Mouse (Mus musculus) neural tube, embryonic 15.5 days (tissue): ENCODE measurements around the gene E2f6. TPM values are rescaled to one million over a fixed set of nuclear protein-coding genes. Genes with fewer than 3 reads are reported as not detected.
A peak's percentile ranks its signal among the peaks of the same experiment; 100 is the strongest.

Experiments used
- ATAC-seq: fragments of 200-750 bp; cut with Nextera tagmentation; 2 replicates; pipeline ENCODE4 v1.8.0; 2017; ENCODE audit warnings: mild to moderate bottlenecking, moderate TSS enrichment, moderate library complexity; ENCODE audit not compliant: low FRiP score
- H3K27ac ChIP-seq: fragments of 300-500 bp; sonication (generic); replicated peaks from 2 replicates; pipeline ENCODE4 v1.5.1; 2015; ENCODE audit warnings: mild to moderate bottlenecking, inconsistent platforms
- H3K27me3 ChIP-seq: fragments of 300-500 bp; sonication (generic); replicated peaks from 2 replicates; pipeline ENCODE4 v1.6.1; 2015; ENCODE audit warnings: inconsistent platforms
- H3K36me3 ChIP-seq: fragments of 300-500 bp; sonication (generic); 2 replicates; pipeline ENCODE4 v1.6.1; 2015; ENCODE audit warnings: inconsistent platforms
- H3K4me1 ChIP-seq: fragments of 300-500 bp; sonication (generic); 2 replicates; pipeline ENCODE4 v1.6.1; 2015; ENCODE audit warnings: inconsistent platforms
- H3K4me2 ChIP-seq: fragments of 300-500 bp; sonication (generic); 2 replicates; pipeline ENCODE4 v1.6.1; 2015; ENCODE audit warnings: inconsistent platforms, mild to moderate bottlenecking, moderate library complexity
- H3K4me3 ChIP-seq: fragments of 300-500 bp; sonication (generic); replicated peaks from 2 replicates; pipeline ENCODE4 v1.5.1; 2015; ENCODE audit warnings: mild to moderate bottlenecking, inconsistent platforms
- H3K9ac ChIP-seq: fragments of 300-500 bp; sonication (generic); replicated peaks from 2 replicates; pipeline ENCODE4 v1.6.1; 2015; ENCODE audit warnings: mild to moderate bottlenecking, inconsistent platforms
- H3K9me3 ChIP-seq: fragments of 300-500 bp; sonication (generic); replicated peaks from 2 replicates; pipeline ENCODE4 v1.6.1; 2016; ENCODE audit warnings: inconsistent platforms
- WGBS: fragments of 180-500 bp; shearing (Covaris S2); methylation state at CpG from one replicate; pipeline ENCODE4 v1.1.7; 2015; ENCODE audit warnings: mixed read lengths; 5-methylcytosine and 5-hydroxymethylcytosine counted together
- polyA plus RNA-seq: library from polyadenylated mRNA; unstranded; fragments of >200 nt; fragmentation: Nextera tagmentation; extraction: Ambion mirVana; gene quantifications from 2 replicates; pipeline ENCODE4 v1.2.1, GENCODE M21; 2015

E2f6 gene
- polyA plus RNA-seq, 1 experiment from 2014 or later: 26.3 TPM

DNA sequence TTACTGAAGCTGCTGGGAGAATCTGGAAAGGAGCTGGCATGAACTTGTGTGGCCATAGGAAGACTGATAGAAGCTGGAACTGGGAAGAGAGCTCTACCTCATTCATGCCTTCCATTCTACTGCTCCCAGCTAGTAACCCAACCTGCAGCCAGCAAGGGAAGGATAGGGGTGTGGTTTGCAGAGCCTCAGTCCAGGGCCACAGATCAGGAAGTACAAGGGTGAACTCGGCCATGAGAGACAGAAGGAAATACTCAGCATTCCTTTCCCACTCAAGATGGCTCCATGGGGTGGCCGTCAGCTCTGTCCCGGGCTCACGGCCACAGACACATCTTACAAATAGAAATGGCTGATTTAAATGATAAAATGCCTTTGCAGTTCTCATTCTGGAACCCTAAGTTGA is 20.3 kb downstream of the E2f6 start:
- Histone ChIP-seq H3K27ac (no peak overlapping the region), H3K4me1 (0 out of 2 replicates have a peak, but pooled peaks cover under 1% of the 10 kb centered on the region), H3K9me3 (no peaks in the 10 kb centered on the region), H3K36me3 (peaks cover 24% of the 10 kb centered on the region), H3K9ac (no peak overlapping the region), H3K4me3 (no peak overlapping the region), H3K27me3 (no peaks in the 10 kb centered on the region), H3K4me2 (no peak overlapping the region)
- 82% methylated on average over 4 of the region's 4 CpGs for WGBS
- no peak for ATAC-seq

- Histone ChIP-seq H3K4me3 (no peak overlapping the region), H3K27ac (no peak overlapping the region), H3K4me1 (0 out of 2 replicates have a peak, but pooled peaks cover 2% of the 10 kb centered on the region), H3K27me3 (no peaks in the 10 kb centered on the region), H3K4me2 (no peak overlapping the region), H3K9me3 (no peaks in the 10 kb centered on the region), H3K9ac (no peak overlapping the region), H3K36me3 (no peaks in the 10 kb centered on the region; the same call in 1 of the 2 replicates)
- WGBS: 72% methylated on average over 11 of the region's 11 CpGs
- peak; percentile 36; the same call in 1 of the 2 replicates for ATAC-seq
Observed at GRCm38 (mm10) chr12:16834701-16835100, 23.9 kb downstream of the E2f6 start.

DNA sequence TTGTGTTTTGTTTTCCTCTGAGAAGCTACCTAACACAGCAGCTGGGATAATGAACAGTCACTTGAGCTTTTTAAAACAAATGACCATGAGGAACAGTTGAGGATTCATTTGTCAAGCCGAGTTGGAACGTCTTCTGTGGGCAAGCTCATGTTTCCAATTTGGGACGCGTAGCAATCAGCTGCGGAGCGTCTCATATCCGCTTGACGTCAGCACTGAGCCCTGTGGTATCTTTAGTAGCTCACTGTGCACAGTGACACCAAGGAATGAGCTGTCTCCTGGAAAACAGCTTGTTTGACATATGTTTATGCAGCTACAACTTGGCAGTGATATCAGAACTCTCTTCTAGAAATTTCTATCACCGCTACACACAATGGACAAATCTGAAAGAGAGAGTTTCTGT is 25.4 kb downstream of the E2f6 start:
- Histone ChIP-seq H3K9me3 (no peaks in the 10 kb centered on the region), H3K36me3 (no peaks in the 10 kb centered on the region), H3K9ac (no peak overlapping the region), H3K4me3 (no peak overlapping the region), H3K27ac (no peak overlapping the region), H3K4me1 (0 out of 2 replicates have a peak, but pooled peaks cover 2% of the 10 kb centered on the region), H3K27me3 (no peaks in the 10 kb centered on the region), H3K4me2 (no peak overlapping the region)
- no peak for ATAC-seq
- WGBS: 64% methylated on average over 9 of the region's 9 CpGs

GRCm38 (mm10) chr12:16837766-16838165 is 27.0 kb downstream of the E2f6 start:
- no peaks in the 10 kb centered on the region for H3K9me3 ChIP-seq

GRCm38 (mm10) chr12:16840842-16841782 is 30.3 kb downstream of the E2f6 start:
- Histone ChIP-seq H3K9me3 (no peaks in the 10 kb centered on the region), H3K9ac (no peak overlapping the region), H3K4me3 (no peak overlapping the region), H3K4me2 (no peak overlapping the region), H3K4me1 (0 out of 2 replicates have a peak, but pooled peaks cover 2% of the 10 kb centered on the region), H3K27ac (no peak overlapping the region), H3K27me3 (no peaks in the 10 kb centered on the region), H3K36me3 (no peaks in the 10 kb centered on the region)
- no peak for ATAC-seq
- 79% methylated on average over 8 of the region's 8 CpGs for WGBS

More at GRCm38 (mm10) chr12:16837766-16838165, 27.0 kb downstream of the E2f6 start:
- H3K27ac ChIP-seq: no peak overlapping the region
- H3K36me3 ChIP-seq: no peaks in the 10 kb centered on the region
- H3K4me2 ChIP-seq: no peak overlapping the region
- no peak overlapping the region for H3K4me3 ChIP-seq
- no peak for ATAC-seq
- H3K4me1 ChIP-seq: 0 out of 2 replicates have a peak, but pooled peaks cover 2% of the 10 kb centered on the region
- H3K9ac ChIP-seq: no peak overlapping the region
- WGBS: 70% methylated on average over 4 of the region's 4 CpGs
- no peaks in the 10 kb centered on the region for H3K27me3 ChIP-seq

DNA sequence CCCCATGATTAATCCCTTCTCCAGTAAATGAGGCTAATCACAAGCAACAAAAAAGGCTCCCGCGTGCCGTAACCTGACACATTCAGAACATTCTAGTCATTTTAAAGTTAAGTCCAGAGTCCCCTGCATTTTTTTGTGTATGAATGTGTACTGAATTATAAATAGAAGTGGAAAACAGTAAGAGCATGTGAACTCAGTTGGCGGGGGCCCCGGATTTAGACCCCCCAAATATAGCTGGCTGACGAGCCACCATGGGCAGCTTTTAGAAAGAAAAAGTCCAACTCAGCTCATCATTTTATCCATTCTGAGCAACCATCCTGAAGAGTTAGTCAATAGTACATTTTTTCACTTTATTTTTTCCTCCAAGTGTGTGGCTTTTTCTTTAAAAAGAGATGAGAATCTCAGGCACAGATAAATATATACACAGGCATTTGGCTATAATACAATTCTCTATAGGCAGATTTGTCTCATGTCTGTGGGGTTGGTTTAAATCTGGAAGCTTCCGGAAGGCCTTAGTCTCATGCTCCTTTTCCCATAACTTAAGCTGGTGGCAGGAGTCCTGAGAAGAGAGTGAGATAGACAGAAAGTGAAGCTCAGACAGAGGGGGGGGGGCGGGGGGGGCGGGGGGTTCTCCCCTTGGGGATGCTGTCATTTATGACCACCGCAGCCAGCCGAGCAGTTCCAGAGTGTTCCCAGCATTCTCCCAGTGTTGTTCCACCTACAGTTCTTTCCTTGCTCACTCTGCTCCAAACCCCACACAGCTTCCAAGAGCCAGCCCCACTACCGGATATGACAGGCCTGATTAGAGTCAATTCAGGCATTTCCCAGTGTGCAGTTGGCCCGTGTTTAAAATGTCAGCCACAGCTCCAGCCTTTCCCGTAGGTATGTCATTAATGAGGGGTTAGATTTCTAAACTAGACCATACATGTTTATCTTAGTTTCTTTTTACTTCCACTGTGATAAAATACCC is 34.1 kb downstream of the E2f6 start:
- Histone ChIP-seq H3K9ac (no peak overlapping the region), H3K4me2 (no peak overlapping the region), H3K9me3 (no peaks in the 10 kb centered on the region), H3K4me1 (no peaks in the 10 kb centered on the region), H3K27me3 (no peaks in the 10 kb centered on the region), H3K4me3 (no peak overlapping the region), H3K27ac (no peak overlapping the region), H3K36me3 (no peaks in the 10 kb centered on the region)
- WGBS: 63% methylated on average over 14 of the region's 14 CpGs
- ATAC-seq: no peak

DNA sequence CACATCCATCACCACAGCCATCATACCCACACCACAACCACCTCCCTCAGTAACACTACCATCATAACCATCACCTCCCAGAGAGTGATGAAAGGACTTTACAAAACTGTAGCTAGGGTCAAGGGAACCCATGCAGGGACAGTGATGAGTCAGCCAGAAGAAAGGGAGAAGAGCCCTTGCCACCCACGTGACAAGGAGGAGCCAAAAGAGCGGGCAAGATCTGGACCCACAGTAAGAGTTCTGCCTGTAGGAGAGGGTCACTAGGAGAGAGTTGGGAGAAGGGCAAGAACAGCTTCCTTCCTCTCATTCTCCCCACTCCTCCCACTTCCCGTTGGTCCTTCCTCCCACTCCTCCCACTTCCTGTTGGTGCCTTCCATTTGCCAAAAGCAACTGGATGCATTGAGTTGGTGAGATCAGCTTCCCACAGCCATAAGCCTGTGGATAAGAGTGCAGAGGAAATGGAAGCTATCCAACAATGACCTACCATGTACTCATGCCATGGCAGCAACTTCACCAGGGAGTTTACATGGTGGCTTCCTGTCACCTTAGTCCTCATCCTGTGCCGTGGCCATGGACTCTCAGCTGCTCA is 36.5 kb downstream of the E2f6 start:
- Histone ChIP-seq H3K4me1 (no peaks in the 10 kb centered on the region), H3K27ac (no peak overlapping the region), H3K36me3 (no peaks in the 10 kb centered on the region), H3K4me2 (no peak overlapping the region), H3K4me3 (no peak overlapping the region), H3K9me3 (no peaks in the 10 kb centered on the region), H3K9ac (no peak overlapping the region), H3K27me3 (no peaks in the 10 kb centered on the region)
- ATAC-seq: no peak
- WGBS: 89% methylated on average over 4 of the region's 4 CpGs

- no peaks in the 10 kb centered on the region for H3K36me3 ChIP-seq
- H3K27me3 ChIP-seq: no peaks in the 10 kb centered on the region
- H3K4me1 ChIP-seq: no peaks in the 10 kb centered on the region
- H3K9ac ChIP-seq: no peak overlapping the region
- no peak overlapping the region for H3K4me3 ChIP-seq
- H3K9me3 ChIP-seq: no peaks in the 10 kb centered on the region
- H3K4me2 ChIP-seq: no peak overlapping the region
- no peak overlapping the region for H3K27ac ChIP-seq
- WGBS: 89% methylated on average over 2 of the region's 2 CpGs
- ATAC-seq: no peak
Observed at GRCm38 (mm10) chr12:16848501-16848900, 37.7 kb downstream of the E2f6 start.

DNA sequence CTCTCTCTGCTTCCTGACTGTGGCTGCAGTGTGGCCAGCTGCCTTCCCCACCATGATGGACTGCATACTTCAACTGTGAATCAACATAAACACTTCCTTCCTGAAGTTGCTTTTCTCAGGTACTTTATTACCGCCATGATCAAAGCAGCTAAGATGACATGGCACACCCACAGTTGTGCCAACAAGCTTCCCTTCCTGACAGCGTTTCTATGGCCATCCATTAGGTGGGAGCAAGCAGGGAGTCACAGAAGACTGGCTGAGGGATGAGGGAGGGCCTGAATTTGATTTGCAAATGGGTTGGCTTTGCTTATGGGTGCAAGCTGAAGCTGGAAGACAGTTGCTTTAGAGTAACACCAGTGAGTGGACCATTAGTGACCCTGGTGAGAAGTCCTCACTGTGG is 39.1 kb downstream of the E2f6 start:
- ATAC-seq: no peak
- H3K27ac ChIP-seq: no peak overlapping the region
- no peaks in the 10 kb centered on the region for H3K9me3 ChIP-seq
- H3K4me1 ChIP-seq: no peaks in the 10 kb centered on the region
- H3K27me3 ChIP-seq: no peaks in the 10 kb centered on the region
- WGBS: 67% methylated on average over 2 of the region's 2 CpGs
- H3K9ac ChIP-seq: no peak overlapping the region
- no peak overlapping the region for H3K4me2 ChIP-seq
- no peak overlapping the region for H3K4me3 ChIP-seq
- H3K36me3 ChIP-seq: no peaks in the 10 kb centered on the region

DNA sequence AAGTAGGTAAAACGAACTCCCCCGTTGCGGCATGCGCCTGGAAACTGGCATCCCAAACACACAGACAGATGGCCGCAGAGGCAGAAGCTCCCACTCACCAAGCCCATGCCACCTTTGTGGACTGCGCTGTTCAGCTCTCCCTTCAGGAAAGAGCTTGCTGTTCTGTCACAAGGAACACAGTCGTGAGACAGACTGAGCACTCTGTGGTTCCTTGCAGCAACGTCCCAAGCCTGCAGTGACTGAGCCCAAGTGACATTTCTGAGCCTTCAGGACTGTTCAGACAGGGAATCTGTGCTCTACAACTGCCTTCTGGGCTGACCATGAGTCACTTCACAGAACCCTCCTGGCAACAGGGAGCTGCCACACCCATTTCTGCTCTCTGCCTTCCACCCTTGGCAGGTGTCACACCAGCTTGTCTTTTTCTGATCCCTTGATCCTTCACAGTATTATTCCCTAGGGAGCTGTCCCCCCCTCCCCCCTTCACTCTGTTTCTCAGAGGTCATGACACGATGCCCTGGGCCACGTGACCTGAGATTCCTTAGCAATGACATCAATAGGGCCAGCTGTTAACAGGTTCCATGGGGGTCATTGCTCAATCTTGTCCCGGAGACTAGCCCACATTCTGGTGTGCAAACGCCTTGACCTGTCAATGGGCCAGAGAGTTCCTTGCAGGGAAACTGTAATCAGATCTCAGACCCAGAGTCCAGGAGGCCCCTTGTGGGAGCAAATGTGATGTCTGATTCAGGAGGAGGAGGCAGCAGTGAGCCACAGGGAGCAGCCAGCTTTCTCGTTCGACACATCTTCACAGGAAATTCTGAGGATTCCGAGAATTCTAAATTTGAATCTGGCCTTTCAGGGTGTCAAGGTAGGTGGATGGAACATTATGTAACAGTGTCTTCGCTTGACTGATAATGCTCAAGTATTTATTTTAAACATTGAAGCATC is 39.9 kb downstream of the E2f6 start:
- H3K4me1 ChIP-seq: peaks cover 1% of the 10 kb centered on the region
- no peak for ATAC-seq
- no peaks in the 10 kb centered on the region for H3K9me3 ChIP-seq
- WGBS: 48% methylated on average over 16 of the region's 16 CpGs
- no peak overlapping the region for H3K4me3 ChIP-seq
- no peak overlapping the region for H3K9ac ChIP-seq
- no peaks in the 10 kb centered on the region for H3K36me3 ChIP-seq
- no peaks in the 10 kb centered on the region for H3K27me3 ChIP-seq
- H3K27ac ChIP-seq: no peak overlapping the region
- no peak overlapping the region for H3K4me2 ChIP-seq
